Mouse (Mus musculus): ENCODE measurements around the gene Sh2d5. TPM values are rescaled to one million over a fixed set of nuclear protein-coding genes. Genes with fewer than 3 reads are reported as not detected.

Gene Sh2d5
- 0.21 and 0.33 TPM in 2 replicates for polyA plus RNA-seq (2015; fragmentation: Nextera tagmentation; extraction: Ambion mirVana)

DNA sequence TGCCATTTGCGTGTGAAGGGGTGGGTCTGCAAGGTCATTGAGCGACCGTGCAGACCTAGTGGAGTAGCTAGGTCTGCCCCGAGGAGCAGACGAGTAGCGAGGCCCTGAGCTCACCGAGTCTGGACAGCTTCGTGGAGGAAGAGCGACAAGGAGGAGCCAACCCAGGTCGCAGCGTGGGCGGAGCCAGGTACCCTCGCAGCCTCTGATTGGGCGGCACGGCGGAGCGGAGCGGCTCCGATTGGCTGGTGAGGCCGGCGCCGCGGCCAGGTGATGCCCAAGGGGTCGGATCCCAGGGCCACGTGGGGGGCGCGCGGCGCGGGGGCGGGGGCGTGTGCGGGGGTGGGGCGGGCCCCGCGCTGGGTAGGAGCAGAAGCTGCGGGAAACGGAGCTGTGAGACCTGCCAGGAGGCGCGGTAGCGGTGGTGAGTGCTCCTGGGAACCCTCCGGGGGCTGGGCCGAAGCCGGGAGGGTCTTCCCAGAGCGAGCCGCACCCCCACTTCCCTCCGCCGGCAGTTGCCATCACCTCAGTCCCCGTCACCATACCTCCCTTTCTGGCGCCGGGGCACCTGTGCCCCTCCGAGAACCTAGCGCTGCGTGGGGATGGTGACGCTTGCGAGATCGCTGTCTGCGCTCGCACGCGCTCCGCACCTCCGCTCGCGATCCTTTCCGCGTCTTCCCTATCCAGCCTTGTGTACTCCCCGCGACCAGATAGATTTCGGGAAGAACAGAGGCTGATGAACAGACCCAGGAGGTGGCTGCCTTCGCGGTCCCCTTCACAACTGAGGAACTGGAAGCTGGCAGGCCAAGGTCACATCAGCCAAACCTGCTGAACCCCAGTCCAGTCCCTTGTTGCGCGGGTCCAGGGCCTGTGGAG lies at the start of gene Sh2d5, which contains the start of gene Kif17:
Gene Sh2d5 (plus strand): TSS at position 316 of the 873 bp plus-strand sequence.
Gene Kif17 (plus strand): TSS at position 348 of the 873 bp plus-strand sequence.
- peaks cover 15% of the 10 kb centered on the region; the same call in 1 of the 2 replicates for H3K36me3 ChIP-seq (ENCODE audit: control insufficient read depth, insufficient read depth)
- no peaks in the 10 kb centered on the region for H3K9me3 ChIP-seq (ENCODE audit: control insufficient read depth)
- peak within 1 kb of the TSS; percentile 96 for H3K4me2 ChIP-seq (replicated peaks; ENCODE audit: low read depth)
- peaks cover 4% of the 10 kb centered on the region; the same call in 1 of the 2 replicates for H3K4me1 ChIP-seq (replicated peaks; ENCODE audit: control insufficient read depth, insufficient read depth, low read length)
- peaks cover 11% of the 10 kb centered on the region for H3K27me3 ChIP-seq (replicated peaks; ENCODE audit: control insufficient read depth, insufficient read depth, low read length)
- H3K27ac ChIP-seq (ENCODE audit: low read depth, low read length) = no peak within 1 kb of the TSS
- peak; percentile 71 for ATAC-seq
- WGBS = under 1% methylated on average over 67 of the region's 74 CpGs
- H3K4me3 ChIP-seq (ENCODE audit: low read depth, low read length) = peak within 1 kb of the TSS; percentile 43
- TF ChIP-seq CTCF (IDR thresholded peaks at IDR 0.05; ENCODE audit: low read depth) = no peak
- H3K9ac ChIP-seq (ENCODE audit: low read depth, low read length) = peak within 1 kb of the TSS; percentile 22; the same call in 1 of the 2 replicates

DNA sequence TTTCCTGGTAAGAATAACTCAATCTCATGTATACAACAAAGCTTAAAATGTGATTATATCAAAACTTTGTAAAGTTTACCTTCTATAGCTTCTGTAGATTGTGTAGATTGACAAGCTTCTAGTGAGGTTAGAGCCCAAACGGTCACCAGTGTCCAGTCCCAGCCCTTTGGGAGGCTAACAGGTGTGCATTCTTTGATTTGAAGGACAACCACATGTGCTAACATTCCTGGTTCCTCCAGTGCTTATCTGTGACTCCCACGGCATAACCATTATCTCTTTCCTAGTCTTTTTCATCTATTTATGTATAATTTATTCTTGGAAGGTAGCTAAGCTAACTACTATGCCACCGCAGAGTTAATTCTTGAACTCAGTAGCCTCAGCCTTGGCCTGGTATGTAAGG lies 49.4 kb upstream of the Sh2d5 start:
- no peak overlapping the region for H3K9ac ChIP-seq (ENCODE audit: low read depth, low read length)
- TF ChIP-seq CTCF (IDR thresholded peaks at IDR 0.05; ENCODE audit: low read depth) = no peak
- 83% methylated on average over 3 of the region's 3 CpGs for WGBS
- peaks cover 79% of the 10 kb centered on the region for H3K36me3 ChIP-seq (ENCODE audit: control insufficient read depth, insufficient read depth)
- H3K27me3 ChIP-seq (replicated peaks; ENCODE audit: control insufficient read depth, insufficient read depth, low read length) = no peaks in the 10 kb centered on the region
- no peak overlapping the region for H3K4me2 ChIP-seq (replicated peaks; ENCODE audit: low read depth)
- ATAC-seq = no peak
- no peaks in the 10 kb centered on the region for H3K4me1 ChIP-seq (replicated peaks; ENCODE audit: control insufficient read depth, insufficient read depth, low read length)
- H3K4me3 ChIP-seq (ENCODE audit: low read depth, low read length) = no peak overlapping the region
- no peak overlapping the region for H3K27ac ChIP-seq (ENCODE audit: low read depth, low read length)
- no peaks in the 10 kb centered on the region for H3K9me3 ChIP-seq (ENCODE audit: control insufficient read depth)

DNA sequence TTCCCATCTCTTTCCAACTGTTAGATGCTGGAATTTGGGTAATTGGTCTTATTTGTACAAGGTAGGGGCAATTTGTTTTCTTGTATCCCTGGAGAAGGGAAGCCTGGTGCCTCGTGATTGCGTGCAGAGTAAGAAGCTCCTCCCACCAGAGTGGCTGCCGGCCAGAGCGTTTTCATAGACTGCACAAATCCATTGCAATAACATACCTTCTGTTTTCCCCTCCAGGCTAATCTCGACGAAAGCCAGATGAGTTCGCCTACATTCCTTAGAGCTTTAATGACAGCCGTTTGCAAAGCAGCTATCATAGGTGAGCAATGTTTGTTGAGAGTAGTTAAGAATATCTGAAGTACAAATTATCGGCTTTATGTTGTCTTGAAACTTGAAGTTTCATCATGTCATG lies 48.5 kb upstream of the Sh2d5 start:
- Histone ChIP-seq H3K27me3 (replicated peaks; ENCODE audit: control insufficient read depth, insufficient read depth, low read length) (no peaks in the 10 kb centered on the region), H3K4me3 (ENCODE audit: low read depth, low read length) (no peak overlapping the region), H3K9ac (ENCODE audit: low read depth, low read length) (no peak overlapping the region), H3K36me3 (ENCODE audit: control insufficient read depth, insufficient read depth) (peaks cover 72% of the 10 kb centered on the region), H3K27ac (ENCODE audit: low read depth, low read length) (no peak overlapping the region), H3K4me2 (replicated peaks; ENCODE audit: low read depth) (no peak overlapping the region), H3K4me1 (replicated peaks; ENCODE audit: control insufficient read depth, insufficient read depth, low read length) (no peaks in the 10 kb centered on the region), H3K9me3 (ENCODE audit: control insufficient read depth) (no peaks in the 10 kb centered on the region)
- no peak for TF ChIP-seq CTCF (IDR thresholded peaks at IDR 0.05; ENCODE audit: low read depth)
- no peak for ATAC-seq
- 53% methylated on average over 9 of the region's 9 CpGs for WGBS

DNA sequence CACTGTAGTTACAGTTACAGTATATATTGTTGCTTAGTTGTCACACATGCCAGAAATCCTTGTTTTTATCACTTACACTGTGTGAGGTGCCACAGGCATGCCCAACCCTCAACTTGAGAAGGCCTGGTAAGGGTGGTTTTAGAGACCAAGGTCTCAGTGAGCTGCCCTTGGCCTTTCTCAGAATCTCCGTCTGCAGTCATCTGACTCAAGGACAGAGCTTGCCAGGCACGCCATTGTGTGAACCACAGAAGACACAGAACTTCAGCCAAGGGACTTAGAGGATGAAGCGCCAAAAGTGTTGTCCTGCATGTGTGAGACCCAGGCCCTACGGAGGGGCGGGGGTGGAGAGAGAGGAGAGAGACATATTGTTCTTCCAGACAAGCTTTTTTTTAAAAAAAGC lies 40.1 kb upstream of the Sh2d5 start:
- 90% methylated on average over 5 of the region's 5 CpGs for WGBS
- no peak for TF ChIP-seq CTCF (IDR thresholded peaks at IDR 0.05; ENCODE audit: low read depth)
- Histone ChIP-seq H3K9ac (ENCODE audit: low read depth, low read length) (no peak overlapping the region), H3K36me3 (ENCODE audit: control insufficient read depth, insufficient read depth) (peaks cover 28% of the 10 kb centered on the region), H3K4me3 (ENCODE audit: low read depth, low read length) (no peak overlapping the region), H3K9me3 (ENCODE audit: control insufficient read depth) (no peaks in the 10 kb centered on the region), H3K4me2 (replicated peaks; ENCODE audit: low read depth) (no peak overlapping the region), H3K27ac (ENCODE audit: low read depth, low read length) (no peak overlapping the region), H3K27me3 (replicated peaks; ENCODE audit: control insufficient read depth, insufficient read depth, low read length) (no peaks in the 10 kb centered on the region), H3K4me1 (replicated peaks; ENCODE audit: control insufficient read depth, insufficient read depth, low read length) (no peaks in the 10 kb centered on the region)
- ATAC-seq = no peak

DNA sequence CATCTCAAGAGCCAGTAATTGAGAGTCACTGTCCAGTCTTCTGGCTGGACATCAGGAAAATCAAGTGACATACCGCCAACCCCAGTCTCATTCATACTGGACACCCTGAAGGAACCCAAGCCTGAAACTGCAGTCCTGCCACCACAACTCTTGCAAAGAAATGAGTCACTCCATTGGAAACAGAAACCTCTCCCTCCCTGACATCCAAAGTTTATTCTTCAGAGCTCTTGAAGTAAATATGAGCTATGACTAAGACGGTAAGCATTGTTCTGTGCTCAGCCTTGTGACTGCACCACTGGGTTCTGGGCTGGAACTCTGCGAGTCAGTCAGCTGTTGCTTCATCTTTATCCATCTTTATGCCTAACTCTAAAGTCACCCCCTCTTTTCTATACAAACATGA lies 36.3 kb upstream of the Sh2d5 start:
- peaks cover 6% of the 10 kb centered on the region; the same call in 1 of the 2 replicates for H3K36me3 ChIP-seq (ENCODE audit: control insufficient read depth, insufficient read depth)
- ATAC-seq = no peak
- no peaks in the 10 kb centered on the region for H3K9me3 ChIP-seq (ENCODE audit: control insufficient read depth)
- WGBS = 56% methylated on average over 3 of the region's 3 CpGs
- TF ChIP-seq CTCF (IDR thresholded peaks at IDR 0.05; ENCODE audit: low read depth) = no peak
- H3K4me1 ChIP-seq (replicated peaks; ENCODE audit: control insufficient read depth, insufficient read depth, low read length) = peaks cover 11% of the 10 kb centered on the region; the same call in 1 of the 2 replicates
- no peak overlapping the region for H3K4me3 ChIP-seq (ENCODE audit: low read depth, low read length)
- no peaks in the 10 kb centered on the region for H3K27me3 ChIP-seq (replicated peaks; ENCODE audit: control insufficient read depth, insufficient read depth, low read length)
- no peak overlapping the region for H3K9ac ChIP-seq (ENCODE audit: low read depth, low read length)
- H3K4me2 ChIP-seq (replicated peaks; ENCODE audit: low read depth) = no peak overlapping the region
- H3K27ac ChIP-seq (ENCODE audit: low read depth, low read length) = no peak overlapping the region

DNA sequence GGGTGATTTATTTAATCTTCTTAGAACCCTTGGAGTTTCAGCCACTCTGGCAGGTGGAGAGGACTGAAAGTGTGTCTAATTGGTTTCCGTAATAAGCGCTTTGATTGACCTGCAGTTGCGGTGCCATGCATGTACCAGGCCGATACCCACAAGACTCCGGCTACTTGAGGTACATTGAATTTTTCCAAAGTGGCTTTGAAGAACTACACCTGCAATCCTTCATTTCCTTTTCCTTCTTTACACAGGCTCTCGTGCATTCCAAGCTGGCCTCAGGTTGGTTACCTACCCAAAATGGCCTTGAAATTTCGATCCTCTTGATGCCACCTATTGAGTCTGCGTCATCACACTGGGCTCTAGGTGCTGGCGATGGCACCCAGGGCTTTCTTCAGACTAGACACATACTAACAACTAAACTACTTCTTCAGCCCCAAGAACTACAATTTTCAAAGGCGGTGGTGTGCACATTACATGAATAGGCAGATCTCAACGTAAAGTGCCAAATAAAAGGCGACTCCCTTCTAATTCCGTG lies 34.5 kb upstream of the Sh2d5 start:
- H3K27ac ChIP-seq (ENCODE audit: low read depth, low read length) = peak overlapping the region; percentile 100

More for the DNA sequence above, 34.5 kb upstream of the Sh2d5 start:
- peak overlapping the region; percentile 94 for H3K4me3 ChIP-seq (ENCODE audit: low read depth, low read length)
- peaks cover 11% of the 10 kb centered on the region; the same call in 1 of the 2 replicates for H3K4me1 ChIP-seq (replicated peaks; ENCODE audit: control insufficient read depth, insufficient read depth, low read length)
- TF ChIP-seq CTCF (IDR thresholded peaks at IDR 0.05; ENCODE audit: low read depth) = no peak
- H3K36me3 ChIP-seq (ENCODE audit: control insufficient read depth, insufficient read depth) = no peaks in the 10 kb centered on the region
- WGBS = 41% methylated on average over 13 of the region's 13 CpGs
- no peaks in the 10 kb centered on the region for H3K27me3 ChIP-seq (replicated peaks; ENCODE audit: control insufficient read depth, insufficient read depth, low read length)
- no peak for ATAC-seq
- H3K9me3 ChIP-seq (ENCODE audit: control insufficient read depth) = no peaks in the 10 kb centered on the region
- H3K4me2 ChIP-seq (replicated peaks; ENCODE audit: low read depth) = peak overlapping the region; percentile 76
- peak overlapping the region; percentile 99 for H3K9ac ChIP-seq (ENCODE audit: low read depth, low read length)
